Mouse (Mus musculus): Measurements from ENCODE around the gene Zdhhc20.

The Zdhhc20 gene

GRCm38 (mm10) chr14:57825788-57826751, 64.0 kb downstream of the Zdhhc20 start, which contains the start of the genes Ska3 and Mrpl57:
Ska3 (minus strand) TSS chr14:57826185.
Mrpl57 (plus strand) TSS chr14:57826234.
- DNase-seq (ENCODE audit: low read depth, low spot score): peak; percentile 97

DNA sequence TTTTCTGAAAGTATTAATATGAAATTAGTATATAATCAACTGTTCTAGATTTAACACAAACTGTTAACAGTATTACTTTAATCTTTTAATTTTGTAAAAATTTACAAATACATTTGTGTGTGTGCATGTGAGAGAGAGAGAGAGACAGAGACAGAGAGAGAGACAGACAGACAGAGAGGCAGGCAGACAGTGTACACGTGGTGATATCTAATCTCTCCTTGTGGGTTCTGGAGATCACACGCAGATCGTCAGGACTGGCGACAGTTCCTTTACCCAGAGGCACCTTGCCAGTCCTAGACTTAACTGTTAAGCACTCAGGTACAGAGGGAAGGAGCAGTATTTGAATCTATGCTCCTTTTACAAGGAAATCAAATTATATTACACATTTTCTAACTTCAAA, 69.2 kb downstream of the Zdhhc20 start:
- no peak for DNase-seq (ENCODE audit: low read depth, low spot score)

GRCm38 (mm10) chr14:57811844-57812243, 78.2 kb downstream of the Zdhhc20 start:
- DNase-seq (ENCODE audit: low read depth, low spot score): no peak

DNA sequence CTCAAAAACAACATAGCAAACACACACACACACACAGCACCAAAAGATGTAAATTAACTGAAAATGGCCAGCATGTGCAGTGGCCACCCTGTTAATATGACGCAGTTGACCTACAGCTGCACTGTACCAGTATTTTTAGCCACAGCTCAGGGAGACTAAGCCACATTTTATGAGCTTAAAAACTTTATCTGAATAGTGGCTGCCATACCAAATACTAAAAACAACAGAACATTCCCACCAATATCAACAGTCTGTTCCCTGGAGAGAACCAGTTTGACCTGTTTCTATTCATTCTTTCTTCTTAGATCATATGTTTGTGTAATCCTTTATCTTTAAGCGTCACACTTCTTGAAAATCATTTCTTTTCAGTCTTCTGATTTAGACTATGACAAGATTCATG, 79.2 kb downstream of the Zdhhc20 start:
- DNase-seq (ENCODE audit: low read depth, low spot score): no peak

DNA sequence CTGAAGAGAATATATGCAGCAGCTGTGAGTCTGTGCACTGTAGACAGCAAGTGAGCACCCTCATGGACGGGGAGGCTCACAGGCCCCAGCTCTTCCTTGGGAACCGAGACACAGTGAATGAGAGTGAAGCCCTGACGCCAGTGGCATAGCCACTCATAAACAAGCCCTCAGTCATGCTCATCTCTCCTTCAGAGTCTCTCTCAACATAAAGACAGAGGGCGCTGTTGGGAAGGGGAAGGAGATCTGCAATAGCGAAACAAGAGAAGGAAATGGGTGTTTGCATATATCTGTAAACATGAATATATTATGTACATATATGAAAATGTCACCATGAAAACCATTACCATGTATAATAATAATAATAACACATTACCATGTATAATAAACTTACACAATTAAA, 81.5 kb downstream of the Zdhhc20 start:
- peak; percentile 22 for DNase-seq (ENCODE audit: low read depth, low spot score)

DNA sequence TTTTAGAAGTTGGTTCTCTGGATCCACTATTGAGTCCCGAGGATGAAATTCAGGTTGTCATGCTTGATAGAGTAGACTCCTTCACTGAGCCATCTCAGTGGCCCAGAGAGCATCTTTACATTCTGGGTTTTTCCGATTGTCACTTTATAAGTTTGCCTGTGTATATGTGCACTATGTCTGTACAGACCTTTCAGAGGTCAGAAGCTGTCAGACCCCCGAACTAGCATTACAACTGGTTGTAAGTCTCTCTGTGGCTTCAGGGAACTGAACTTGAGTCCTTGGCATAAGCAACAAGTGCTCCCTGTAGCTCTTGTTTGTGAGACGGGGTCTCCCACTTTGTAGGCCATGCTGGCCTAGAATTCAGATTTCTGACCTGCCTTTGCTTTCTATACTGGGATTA, 86.3 kb downstream of the Zdhhc20 start:
- no peak for DNase-seq (ENCODE audit: low read depth, low spot score)

GRCm38 (mm10) chr14:57797991-57798931, 91.8 kb downstream of the Zdhhc20 start, which contains the start of gene Sap18:
Sap18 (plus strand) TSS chr14:57798180.
- DNase-seq (ENCODE audit: low read depth, low spot score): peak; percentile 100

- no peak for DNase-seq (ENCODE audit: low read depth, low spot score)
These were observed 92.5 kb downstream of the Zdhhc20 start for GRCm38 (mm10) chr14:57797551-57797950.

DNA sequence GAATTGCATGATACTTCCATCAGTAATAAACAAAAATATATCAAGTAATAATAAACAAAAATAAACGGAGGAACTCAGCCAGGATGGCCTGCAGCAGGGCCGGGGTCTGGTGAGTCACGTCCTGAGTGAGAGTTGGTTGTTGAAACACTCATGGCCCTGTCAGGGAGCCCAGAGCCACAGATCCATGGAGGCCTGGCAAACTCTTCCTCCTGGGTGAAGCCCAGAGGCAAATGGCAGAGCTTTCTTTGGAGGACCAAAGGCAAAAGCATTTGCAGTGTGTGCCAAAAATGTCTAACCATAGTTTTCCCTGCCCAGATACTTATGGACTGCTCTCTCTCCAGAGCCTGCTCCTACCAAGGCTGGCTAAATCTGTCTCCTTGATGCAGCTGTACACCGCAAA, 98.9 kb downstream of the Zdhhc20 start:
- DNase-seq (ENCODE audit: low read depth, low spot score): no peak

DNA sequence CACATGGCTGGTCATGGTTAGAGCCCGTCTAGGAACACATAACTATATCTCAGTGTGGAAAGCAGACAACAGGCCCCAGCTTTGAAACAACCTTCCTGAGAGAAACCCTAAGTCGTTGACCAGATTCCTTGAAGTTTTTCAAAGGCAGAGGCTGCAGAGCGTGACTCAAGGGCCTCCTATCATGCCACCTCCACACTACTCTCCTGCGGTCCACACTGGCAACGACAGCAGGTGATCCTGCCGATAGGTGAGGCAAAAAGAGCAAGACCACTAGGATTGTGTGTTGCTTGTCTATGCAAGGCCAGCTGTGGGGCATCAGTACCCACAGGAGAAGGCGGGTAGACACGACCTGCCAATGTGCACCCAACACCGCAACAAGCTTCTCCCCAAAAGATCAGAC, 100.3 kb downstream of the Zdhhc20 start:
- no peak for DNase-seq (ENCODE audit: low read depth, low spot score)

- no peak for DNase-seq (ENCODE audit: low read depth, low spot score)
These were observed 100.8 kb downstream of the Zdhhc20 start for GRCm38 (mm10) chr14:57789311-57789710.

DNA sequence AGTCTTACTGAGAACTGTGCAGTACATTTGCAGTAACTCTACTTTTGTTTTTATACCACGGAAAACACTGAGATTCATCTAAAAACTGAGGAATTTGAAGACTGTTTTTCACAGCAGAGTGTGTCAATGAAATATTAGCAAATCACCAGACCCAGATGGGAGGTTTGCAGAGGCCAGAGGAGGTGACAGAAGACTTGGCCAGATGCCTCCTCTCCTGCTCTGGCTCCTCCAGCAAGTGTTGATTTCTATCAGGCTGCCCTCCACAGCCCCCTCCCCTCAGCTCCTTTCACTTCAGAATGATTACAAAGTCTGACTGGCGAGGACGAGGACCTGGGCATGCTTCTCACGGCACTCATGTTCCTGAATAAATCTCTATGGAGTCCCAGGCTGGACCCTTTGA, 102.7 kb downstream of the Zdhhc20 start:
- no peak for DNase-seq (ENCODE audit: low read depth, low spot score)

Data from mesoderm, embryonic 11.5 days (tissue).